Mouse (Mus musculus): ENCODE measurements around the gene Mkks.

DNA sequence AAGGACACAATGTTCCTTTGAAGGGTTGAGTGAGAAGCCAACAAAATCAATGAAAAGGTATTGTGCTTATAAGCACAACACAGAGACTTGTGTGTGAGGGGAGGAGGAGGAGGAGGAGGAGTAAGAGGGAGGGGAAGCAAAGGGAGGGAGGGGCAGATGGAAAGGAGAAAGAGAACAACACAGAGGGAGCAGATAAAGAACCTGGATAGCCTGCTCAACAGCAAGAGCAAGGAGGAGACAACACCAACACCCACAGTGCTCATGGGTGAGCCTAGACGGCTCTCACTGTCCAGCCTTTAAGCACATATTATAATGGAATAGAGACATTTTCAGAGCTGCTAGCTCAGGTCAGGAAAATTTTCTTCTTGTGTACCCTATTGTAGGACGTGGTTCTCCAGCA is 18.1 kb upstream of the Mkks start:
- TF ChIP-seq SRF (IDR thresholded peaks at IDR 0.05; ENCODE audit: control insufficient read depth, insufficient read length, low read depth) (no peak), POLR2A (IDR thresholded peaks at IDR 0.05; ENCODE audit: insufficient read length, low read depth) (no peak), TCF3 (IDR thresholded peaks at IDR 0.05; ENCODE audit: insufficient read length, low read depth) (no peak), USF1 (IDR thresholded peaks at IDR 0.05; ENCODE audit: low read depth) (no peak), CEBPB (IDR thresholded peaks at IDR 0.05; ENCODE audit: insufficient read depth, poor library complexity, severe bottlenecking) (no peak), MAX (IDR thresholded peaks at IDR 0.05; ENCODE audit: low read depth) (no peak), POLR2AphosphoS2 (IDR thresholded peaks at IDR 0.05; ENCODE audit: insufficient read length, low read depth) (no peak), TCF12 (IDR thresholded peaks at IDR 0.05; ENCODE audit: insufficient read depth, poor library complexity, severe bottlenecking) (no peak), E2F4 (IDR thresholded peaks at IDR 0.05; ENCODE audit: insufficient read depth) (no peak), MYOD1 (IDR thresholded peaks at IDR 0.05; ENCODE audit: control insufficient read depth in 1 of 3, insufficient read length in 2 of 3, low read depth in 2 of 3) (no peak)
